8 mouse cellular contexts compared by ENCODE assay signal in the genomic region with DNA sequence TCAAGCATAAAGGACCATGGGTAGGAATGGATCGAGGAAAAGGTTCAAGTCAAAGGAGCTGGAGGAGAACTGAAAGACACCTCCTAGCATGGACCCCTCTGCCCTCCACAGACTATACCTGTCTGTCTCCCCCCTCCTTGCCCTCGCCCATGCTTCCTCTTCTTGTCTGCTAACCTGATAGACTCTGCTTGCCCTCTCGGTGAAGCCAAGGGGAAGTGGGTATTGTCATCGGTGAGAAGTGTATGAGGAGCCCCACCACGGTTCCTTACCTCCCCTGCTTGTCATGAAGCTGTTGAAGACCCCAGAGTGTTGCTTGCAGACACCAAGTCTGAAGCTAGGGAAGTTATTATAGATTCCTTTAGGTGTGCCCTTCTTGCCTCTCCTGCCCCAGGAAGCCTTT. TPM values are rescaled to one million over a fixed set of nuclear protein-coding genes. Genes with fewer than 3 reads are reported as not detected.
DNase-seq lines count a peak whose midpoint lies in the region; ATAC-seq lines count a peak whose summit lies in the region.
"Had no signal": no experiment of that assay in that cellular context is flagged by ENCODE, and none has a peak within 500 bp of the region (broad histone marks: within the 10 kb centered on the region; RNA-seq: fewer than 3 reads in every experiment).

No protein-coding gene starts in this region.

- H3K27ac ChIP-seq in heart, embryonic 16.5 days (ENCODE audit: low read length) = peak overlapping the region; percentile 79
- H3K27ac ChIP-seq in intestine, embryonic 15.5 days = peak overlapping the region; percentile 96

- H3K9ac ChIP-seq in heart, embryonic 16.5 days (ENCODE audit: low read length) = no peak overlapping the region
- no peak overlapping the region for H3K9ac ChIP-seq in intestine, embryonic 15.5 days

- no peaks in the 10 kb centered on the region for H3K27me3 ChIP-seq in heart, embryonic 16.5 days (ENCODE audit: control insufficient read depth, insufficient read depth, low read length)
- no peaks in the 10 kb centered on the region for H3K27me3 ChIP-seq in intestine, embryonic 15.5 days (replicated peaks)

- H3K4me1 ChIP-seq in heart, embryonic 16.5 days (ENCODE audit: control insufficient read depth, insufficient read depth, low read length) = peaks cover 20% of the 10 kb centered on the region
- peaks cover 33% of the 10 kb centered on the region for H3K4me1 ChIP-seq in intestine, embryonic 15.5 days (replicated peaks)

- no peaks in the 10 kb centered on the region for H3K36me3 ChIP-seq in heart, embryonic 16.5 days (ENCODE audit: control insufficient read depth, insufficient read depth)
- no peaks in the 10 kb centered on the region for H3K36me3 ChIP-seq in intestine, embryonic 15.5 days

- 52% methylated on average over 5 of the region's 5 CpGs for WGBS in heart, embryonic 16.5 days
- WGBS in intestine, embryonic 15.5 days = 77% methylated on average over 5 of the region's 5 CpGs

- no peak for DNase-seq in heart, adult 18-20 months
- peak; percentile 13 for DNase-seq in thymus, postnatal 14 days
- DNase-seq in thymus, postnatal 0 days (ENCODE audit: low spot score) = no peak
- DNase-seq in cerebellum, postnatal 25 days = no peak
- no peak for DNase-seq in embryo, embryonic 10 days (ENCODE audit: low spot score)
- DNase-seq: lung, postnatal 36 days had no signal

- no peak for ATAC-seq in heart, embryonic 16.5 days (replicated peaks; ENCODE audit: extremely low read depth, insufficient read depth, low FRiP score)
- no peak for ATAC-seq in intestine, embryonic 15.5 days

- H3K4me2 ChIP-seq in heart, embryonic 16.5 days (ENCODE audit: low read depth, low read length) = no peak overlapping the region
- peak overlapping the region; percentile 65; the same call in 1 of the 2 replicates for H3K4me2 ChIP-seq in intestine, embryonic 15.5 days (replicated peaks)

- H3K4me3 ChIP-seq in heart, embryonic 16.5 days (ENCODE audit: low read length) = no peak overlapping the region
- no peak overlapping the region for H3K4me3 ChIP-seq in intestine, embryonic 15.5 days (replicated peaks)

- no peaks in the 10 kb centered on the region for H3K9me3 ChIP-seq in heart, embryonic 16.5 days (replicated peaks; ENCODE audit: control insufficient read depth, low read length)
- no peaks in the 10 kb centered on the region for H3K9me3 ChIP-seq in intestine, embryonic 15.5 days

RNA-seq across cellular contexts. Expression of gene Ccdc33, which starts 41.7 kb away (rescaled TPM):
- polyA plus RNA-seq in heart, embryonic 16.5 days (2015; fragmentation: Nextera tagmentation; extraction: Ambion mirVana) = 0.20 and 0.24 TPM in 2 replicates
- total RNA-seq in heart, adult 18-20 months (2021) = 1 to 10 TPM in 1 of 2 experiments, not detected in 1; 1.2 TPM
- polyA plus RNA-seq in thymus, postnatal 0 days (2015; fragmentation: Nextera tagmentation; extraction: Ambion mirVana) = 0.27 and 1.1 TPM in 2 replicates
- polyA plus RNA-seq in intestine, embryonic 15.5 days (2015; fragmentation: Nextera tagmentation; extraction: Ambion mirVana) = 0.09 TPM in 1 of 2 replicates, not detected in the other

RNA-seq across cellular contexts. Expression of gene Islr, which starts 43.8 kb away (rescaled TPM):
- 27.5 and 27.7 TPM in 2 replicates for polyA plus RNA-seq in heart, embryonic 16.5 days (2015; fragmentation: Nextera tagmentation; extraction: Ambion mirVana)
- total RNA-seq in heart, adult 18-20 months (2021) = 10 to 100 TPM; 19.2 to 19.8 TPM
- 11.5 and 14.7 TPM in 2 replicates for polyA plus RNA-seq in thymus, postnatal 0 days (2015; fragmentation: Nextera tagmentation; extraction: Ambion mirVana)
- polyA plus RNA-seq in intestine, embryonic 15.5 days (2015; fragmentation: Nextera tagmentation; extraction: Ambion mirVana) = 83.4 and 84.8 TPM in 2 replicates

RNA-seq across cellular contexts. Expression of gene Islr2, which starts 43.8 kb away (rescaled TPM):
- 0.07 and 0.22 TPM in 2 replicates for polyA plus RNA-seq in heart, embryonic 16.5 days (2015; fragmentation: Nextera tagmentation; extraction: Ambion mirVana)
- total RNA-seq in heart, adult 18-20 months (2021) = 1 to 10 TPM in 1 of 2 experiments, under 1 TPM in 1; 0.42 to 1.7 TPM
- polyA plus RNA-seq in thymus, postnatal 0 days (2015; fragmentation: Nextera tagmentation; extraction: Ambion mirVana) = 0.06 TPM in 1 of 2 replicates, not detected in the other
- polyA plus RNA-seq in intestine, embryonic 15.5 days (2015; fragmentation: Nextera tagmentation; extraction: Ambion mirVana) = 1.3 and 1.4 TPM in 2 replicates
